Mouse (Mus musculus) CH12F3 (cell line): Measurements from ENCODE around the gene Hist1h2ab.

Source experiments
- in situ Hi-C: fragments of 300-500 bp; cut with MboI; formaldehyde crosslinking; loops from 2 replicates; pipeline ENCODE4 v1.14.3; 2020; ENCODE audit warnings: low sequenced_read_pairs

Gene Hist1h2ab

GRCm38 (mm10) chr13:23752067-23752741 lies 1.3 kb downstream of the Hist1h2ab start, which contains the start of gene Hist1h3b:
Gene Hist1h3b, plus strand, starts transcription at chr13:23752267.
- in situ Hi-C loops = loop anchor here (25.0 kb wide), 1 partner anchor 1715 kb away; the partner anchor contains the start of genes Hist1h2ag, Hist1h2ah, Hist1h2bj and Hist1h2bk

- in situ Hi-C loops = loop anchor here (25.0 kb wide), 1 partner anchor 1715 kb away; the partner anchor contains the start of genes Hist1h2ag, Hist1h2ah, Hist1h2bj and Hist1h2bk
Measured at GRCm38 (mm10) chr13:23752742-23753172, 1.8 kb downstream of the Hist1h2ab start.

GRCm38 (mm10) chr13:23753314-23754078 lies 2.6 kb downstream of the Hist1h2ab start:
- in situ Hi-C loops = loop anchor here (25.0 kb wide), 1 partner anchor 1716 kb away; the partner anchor contains the start of genes Hist1h2ag, Hist1h2ah, Hist1h2bj and Hist1h2bk

GRCm38 (mm10) chr13:23755000-23755399 lies 4.1 kb downstream of the Hist1h2ab start:
- in situ Hi-C loops = loop anchor here (25.0 kb wide), 1 partner anchor 1718 kb away; the partner anchor contains the start of genes Hist1h2ag, Hist1h2ah, Hist1h2bj and Hist1h2bk

GRCm38 (mm10) chr13:23756790-23757189 lies 5.9 kb downstream of the Hist1h2ab start, which contains the start of gene Hist1h4b:
Gene Hist1h4b, plus strand, starts transcription at chr13:23757013.
- in situ Hi-C loops = loop anchor here (25.0 kb wide), 1 partner anchor 1719 kb away; the partner anchor contains the start of genes Hist1h2ag, Hist1h2ah, Hist1h2bj and Hist1h2bk

GRCm38 (mm10) chr13:23757211-23757773 lies 6.4 kb downstream of the Hist1h2ab start:
- in situ Hi-C loops = loop anchor here (25.0 kb wide), 1 partner anchor 1720 kb away; the partner anchor contains the start of genes Hist1h2ag, Hist1h2ah, Hist1h2bj and Hist1h2bk

- in situ Hi-C loops = loop anchor here (25.0 kb wide), 1 partner anchor 1721 kb away; the partner anchor contains the start of genes Hist1h2ag, Hist1h2ah, Hist1h2bj and Hist1h2bk
Measured at GRCm38 (mm10) chr13:23757921-23758320, 7.0 kb downstream of the Hist1h2ab start.

- in situ Hi-C loops = loop anchor here (25.0 kb wide), 1 partner anchor 1722 kb away; the partner anchor contains the start of genes Hist1h2ag, Hist1h2ah, Hist1h2bj and Hist1h2bk
Measured at GRCm38 (mm10) chr13:23759251-23759771, 8.4 kb downstream of the Hist1h2ab start.

GRCm38 (mm10) chr13:23759916-23760239 lies 9.0 kb downstream of the Hist1h2ab start:
- in situ Hi-C loops = loop anchor here (25.0 kb wide), 1 partner anchor 1723 kb away; the partner anchor contains the start of genes Hist1h2ag, Hist1h2ah, Hist1h2bj and Hist1h2bk

GRCm38 (mm10) chr13:23760240-23760971 lies 9.5 kb downstream of the Hist1h2ab start:
- in situ Hi-C loops = loop anchor here (25.0 kb wide), 1 partner anchor 1723 kb away; the partner anchor contains the start of genes Hist1h2ag, Hist1h2ah, Hist1h2bj and Hist1h2bk

GRCm38 (mm10) chr13:23760972-23761864 lies 10.3 kb downstream of the Hist1h2ab start, which contains the start of gene Hist1h4a:
Gene Hist1h4a, minus strand, starts transcription at chr13:23761230.
- in situ Hi-C loops = loop anchor here (25.0 kb wide), 1 partner anchor 1724 kb away; the partner anchor contains the start of genes Hist1h2ag, Hist1h2ah, Hist1h2bj and Hist1h2bk

GRCm38 (mm10) chr13:23761871-23762821 lies 11.2 kb downstream of the Hist1h2ab start, which contains the start of gene Hist1h3a:
Gene Hist1h3a, minus strand, starts transcription at chr13:23762386.
- in situ Hi-C loops = loop anchor here (25.0 kb wide), 1 partner anchor 1725 kb away; the partner anchor contains the start of genes Hist1h2ag, Hist1h2ah, Hist1h2bj and Hist1h2bk

GRCm38 (mm10) chr13:23763242-23763585 lies 12.3 kb downstream of the Hist1h2ab start:
- in situ Hi-C loops = loop anchor here (25.0 kb wide), 1 partner anchor 1726 kb away; the partner anchor contains the start of genes Hist1h2ag, Hist1h2ah, Hist1h2bj and Hist1h2bk

- in situ Hi-C loops = loop anchor here (25.0 kb wide), 1 partner anchor 1726 kb away; the partner anchor contains the start of genes Hist1h2ag, Hist1h2ah, Hist1h2bj and Hist1h2bk
Measured at GRCm38 (mm10) chr13:23763586-23764323, 12.8 kb downstream of the Hist1h2ab start, which contains the start of gene Hist1h1a. Gene Hist1h1a, plus strand, starts transcription at chr13:23763666.

- in situ Hi-C loops = loop anchor here (25.0 kb wide), 1 partner anchor 1727 kb away; the partner anchor contains the start of genes Hist1h2ag, Hist1h2ah, Hist1h2bj and Hist1h2bk
Measured at GRCm38 (mm10) chr13:23764324-23765171, 13.6 kb downstream of the Hist1h2ab start.
